Mouse (Mus musculus) spleen, embryonic (tissue): Measurements from ENCODE around the gene Pnrc2.

Source experiments
- CTCF ChIA-PET: fragments of 350-600 bp; sonication (Branson Sonifier 250); formaldehyde crosslinking; loops from one replicate; lab custom pipeline; 2022; lab: Charles Lee

Gene Pnrc2

GRCm38 (mm10) chr4:135834124-135834717 is 39.4 kb downstream of the Pnrc2 start:
- CTCF ChIA-PET = interaction anchor here (0.6 kb wide), 1 partner anchor 213 kb away, joined by 3 read pairs; no protein-coding TSS in a partner anchor

- CTCF ChIA-PET = interaction anchor here (0.6 to 0.7 kb wide), 3 partner anchors 16 to 639 kb away, joined by 3 to 5 read pairs (median 4); no protein-coding TSS in a partner anchor
Measured at GRCm38 (mm10) chr4:135833301-135834123, 40.1 kb downstream of the Pnrc2 start.

- CTCF ChIA-PET = no interaction called here
Measured at GRCm38 (mm10) chr4:135832070-135832469, 41.6 kb downstream of the Pnrc2 start.

- CTCF ChIA-PET = no interaction called here
Measured at GRCm38 (mm10) chr4:135828491-135828890, 45.2 kb downstream of the Pnrc2 start.

- CTCF ChIA-PET = no interaction called here
Measured at GRCm38 (mm10) chr4:135824254-135824653, 49.4 kb downstream of the Pnrc2 start.

- CTCF ChIA-PET = no interaction called here
Measured at GRCm38 (mm10) chr4:135823298-135823697, 50.4 kb downstream of the Pnrc2 start.

- CTCF ChIA-PET = interaction anchor here (0.6 kb wide), 1 partner anchor 139 kb away, joined by 3 read pairs; no protein-coding TSS in a partner anchor
Measured at GRCm38 (mm10) chr4:135821772-135822171, 51.9 kb downstream of the Pnrc2 start.
